Mouse (Mus musculus) testis, adult 2 months (tissue): ENCODE measurements around the gene Oxsm.

ENCODE experiments used
- CTCF ChIP-seq: fragments of 200-500 bp; IDR thresholded peaks from 2 replicates; pipeline ENCODE4 v1.5.1; 2012; ENCODE audit warnings: low read depth, mild to moderate bottlenecking, inconsistent platforms, low read length, moderate library complexity; ENCODE audit not compliant: control insufficient read depth, insufficient read depth, insufficient replicate concordance
- POLR2A ChIP-seq: fragments of 200-500 bp; IDR thresholded peaks from 2 replicates; pipeline ENCODE4 v1.6.1; 2012; ENCODE audit warnings: low read depth, mild to moderate bottlenecking, inconsistent platforms, low read length, moderate library complexity; ENCODE audit not compliant: control insufficient read depth

DNA sequence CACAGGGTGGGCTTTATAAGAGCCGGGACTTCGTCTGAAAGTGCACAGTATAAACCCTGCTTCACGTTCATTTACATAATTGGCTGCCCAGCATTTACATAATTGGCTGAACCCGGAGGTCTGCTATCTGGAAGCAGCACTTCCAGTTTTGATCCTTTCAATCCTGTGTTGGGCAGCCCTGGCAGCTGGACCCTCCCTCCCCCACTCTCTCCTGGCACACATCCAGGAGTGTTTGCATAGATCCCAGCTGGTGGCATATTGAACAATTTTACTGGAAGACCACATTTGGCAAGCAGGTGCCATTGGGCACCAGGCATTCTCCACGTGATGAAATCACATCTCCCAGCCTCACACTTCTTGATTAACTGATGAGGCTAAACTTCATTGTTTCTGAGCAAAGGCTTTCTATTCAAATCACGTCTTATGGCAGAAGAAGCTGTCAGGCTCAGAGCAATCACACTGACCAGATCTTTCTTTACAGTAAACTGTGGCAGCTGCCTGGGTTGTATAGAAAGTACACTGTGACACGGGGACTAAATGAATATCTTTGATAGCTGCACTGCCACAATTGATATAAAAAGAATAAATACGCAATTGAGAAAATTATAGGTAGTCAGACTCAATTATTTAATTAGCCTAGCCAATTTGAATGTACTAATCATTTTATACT is 48.5 kb downstream of the Oxsm start:
- no peak for TF ChIP-seq CTCF
- TF ChIP-seq POLR2A = no peak
